Mouse (Mus musculus) left cerebral cortex, adult 6 months (tissue): ENCODE data around the gene Fam160a1. TPM values are rescaled to one million over a fixed set of nuclear protein-coding genes. Genes with fewer than 3 reads are reported as not detected.

Source experiments
- long read RNA-seq, 2 experiments: library from polyadenylated mRNA; unstranded; transcript quantifications; one replicate each; pipeline ENCODE4 v2.0.0; 2019 to 2020
- polyA plus RNA-seq: library from polyadenylated mRNA; unstranded; fragments of <200 nt; fragmentation: Nextera tagmentation; gene quantifications from 2 replicates; pipeline ENCODE4 v1.2.3, GENCODE M21; 2021

Fam160a1 gene
- polyA plus RNA-seq, result 0.77 and 0.89 TPM in 2 replicates
- long read RNA-seq, experiment 1, partial matches to known transcripts, result 3 of 6 reads
- long read RNA-seq, experiment 1, other reads (novel, unspliced or antisense), result 3 of 6 reads
- long read RNA-seq, experiment 2, partial matches to known transcripts, result 2 of 3 reads
- long read RNA-seq, experiment 2, other reads (novel, unspliced or antisense), result 1 of 3 reads

GRCm38 (mm10) chr3:85817191-85817590 lies at the start of gene Fam160a1:
Fam160a1 (minus strand) TSS chr3:85817291.

Other genes with a start within 250 kb of the Fam160a1 start
- 31.9 and 38.4 TPM in 2 replicates for gene Gatb, start 243.2 kb downstream of the Fam160a1 start, polyA plus RNA-seq
- 0.29 and 0.33 TPM in 2 replicates for gene Glt28d2, start 70.2 kb upstream of the Fam160a1 start, polyA plus RNA-seq
- 0.63 TPM in 1 of 2 replicates, not detected in the other for gene Gm37240, start 70.2 kb upstream of the Fam160a1 start, polyA plus RNA-seq
- gene Sh3d19, start 153.8 kb upstream of the Fam160a1 start, polyA plus RNA-seq, result 1.2 and 10.0 TPM in 2 replicates
- gene Prss48, start 185.2 kb upstream of the Fam160a1 start, polyA plus RNA-seq, result not detected in 2 replicates